Mouse (Mus musculus) monocyte, adult 59 days (primary cell): ENCODE measurements around the gene Ldlrap1. TPM values are rescaled to one million over a fixed set of nuclear protein-coding genes. Genes with fewer than 3 reads are reported as not detected.

ENCODE experiments used
- total RNA-seq, 2 experiments: library from RNA; stranded (reverse); gene quantifications; one replicate each; pipeline ENCODE4 v1.2.4; 2023

Ldlrap1 gene
- total RNA-seq = 10 to 100 TPM; 32.2 to 33.9 TPM

GRCm38 (mm10) chr4:134767426-134768225 lies at the start of gene Ldlrap1:
Gene Ldlrap1 (minus strand): TSS chr4:134768024.

GRCm38 (mm10) chr4:134703835-134704546 lies 63.8 kb downstream of the Ldlrap1 start, which contains the start of gene Man1c1:
Gene Man1c1 (minus strand): TSS chr4:134704290.

Other genes starting within 250 kb of the Ldlrap1 start
- gene Mtfr1l, start 232.6 kb downstream of the Ldlrap1 start, total RNA-seq = 10 to 100 TPM; 36.3 to 43.1 TPM
- gene Selenon, start 215.9 kb downstream of the Ldlrap1 start, total RNA-seq = 10 to 100 TPM; 23.7 to 33.2 TPM
- 10 to 100 TPM; 46.3 to 49.3 TPM for gene Man1c1, start 63.7 kb downstream of the Ldlrap1 start, total RNA-seq
- 10 to 100 TPM; 18.3 to 19.9 TPM for gene Maco1, start 85.3 kb upstream of the Ldlrap1 start, total RNA-seq
- gene Rhd, start 96.5 kb upstream of the Ldlrap1 start, total RNA-seq = not detected
- gene Tmem50a, start 147.0 kb upstream of the Ldlrap1 start, total RNA-seq = 100 to 1,000 TPM; 184 to 185 TPM
- gene Rsrp1, start 155.6 kb upstream of the Ldlrap1 start, total RNA-seq = 100 to 1,000 TPM; 468 to 495 TPM
- 100 to 1,000 TPM; 151 to 162 TPM for gene Syf2, start 162.9 kb upstream of the Ldlrap1 start, total RNA-seq